In genomic region chr3:126045992-126046786, GRCm38 (mm10) we compare ENCODE assay signal across 11 mouse cellular contexts.
DNase-seq lines count a peak whose midpoint lies in the region; ATAC-seq and TF ChIP-seq lines count a peak whose summit lies in the region.
"Had no signal": no experiment of that assay in that cellular context is flagged by ENCODE, and none has a peak within 500 bp of the region (broad histone marks: within the 10 kb centered on the region; RNA-seq: fewer than 3 reads in every experiment).

No protein-coding gene starts in this region.

- DNase-seq in hindbrain, postnatal 0 days (ENCODE audit: low spot score): peak; percentile 79
- peak; percentile 4 for DNase-seq in 416B (ENCODE audit: low read depth)
- peak; percentile 78 for DNase-seq in NIH3T3 (ENCODE audit: low read depth)
- DNase-seq in T-cell, adult 2 months (ENCODE audit: low spot score): no peak
- no peak for DNase-seq in urinary bladder, postnatal 25 days (ENCODE audit: low spot score)
- DNase-seq: gastrocnemius, postnatal 14 days; spleen, adult 18-20 months had no signal

- H3K4me1 ChIP-seq in hindbrain, postnatal 0 days (ENCODE audit: insufficient read depth, low read length): no peaks in the 10 kb centered on the region
- no peaks in the 10 kb centered on the region for H3K4me1 ChIP-seq in hindbrain, embryonic 13.5 days (replicated peaks)
- no peaks in the 10 kb centered on the region for H3K4me1 ChIP-seq in kidney, embryonic 15.5 days
- H3K4me1 ChIP-seq: neural tube, embryonic 13.5 days had no signal

- no peaks in the 10 kb centered on the region for H3K27me3 ChIP-seq in hindbrain, postnatal 0 days (ENCODE audit: insufficient read depth, low read length)
- H3K27me3 ChIP-seq in hindbrain, embryonic 13.5 days: no peaks in the 10 kb centered on the region
- no peaks in the 10 kb centered on the region for H3K27me3 ChIP-seq in kidney, embryonic 15.5 days
- H3K27me3 ChIP-seq: neural tube, embryonic 13.5 days had no signal

- 61% methylated on average over 9 of the region's 9 CpGs for WGBS in hindbrain, postnatal 0 days
- 72% methylated on average over 9 of the region's 9 CpGs for WGBS in hindbrain, embryonic 13.5 days
- 57% methylated on average over 9 of the region's 9 CpGs for WGBS in kidney, embryonic 15.5 days

- no peak; the same call in 1 of the 2 replicates for ATAC-seq in hindbrain, postnatal 0 days
- no peak for ATAC-seq in hindbrain, embryonic 13.5 days (ENCODE audit: low FRiP score)
- peak; percentile 82 for ATAC-seq in kidney, embryonic 15.5 days (replicated peaks; ENCODE audit: low FRiP score)
- no peak for ATAC-seq in erythroid progenitor cell, adult 5-6 weeks (replicated peaks; ENCODE audit: low FRiP score, poor library complexity, severe bottlenecking)

- H3K36me3 ChIP-seq in hindbrain, postnatal 0 days (ENCODE audit: insufficient read depth, low read length): no peaks in the 10 kb centered on the region
- no peaks in the 10 kb centered on the region for H3K36me3 ChIP-seq in hindbrain, embryonic 13.5 days
- H3K36me3 ChIP-seq in kidney, embryonic 15.5 days: no peaks in the 10 kb centered on the region
- H3K36me3 ChIP-seq: neural tube, embryonic 13.5 days had no signal

- H3K9me3 ChIP-seq in hindbrain, postnatal 0 days (ENCODE audit: low read length): no peaks in the 10 kb centered on the region
- H3K9me3 ChIP-seq in hindbrain, embryonic 13.5 days: no peaks in the 10 kb centered on the region
- no peaks in the 10 kb centered on the region for H3K9me3 ChIP-seq in kidney, embryonic 15.5 days (replicated peaks)
- H3K9me3 ChIP-seq: neural tube, embryonic 13.5 days had no signal

- H3K4me3 ChIP-seq in hindbrain, postnatal 0 days (ENCODE audit: low read length): no peak overlapping the region
- H3K4me3 ChIP-seq in hindbrain, embryonic 13.5 days: no peak overlapping the region
- H3K4me3 ChIP-seq in kidney, embryonic 15.5 days (replicated peaks): no peak overlapping the region
- H3K4me3 ChIP-seq: neural tube, embryonic 13.5 days had no signal

- no peak overlapping the region for H3K27ac ChIP-seq in hindbrain, postnatal 0 days
- H3K27ac ChIP-seq in hindbrain, embryonic 13.5 days: no peak overlapping the region
- no peak overlapping the region for H3K27ac ChIP-seq in kidney, embryonic 15.5 days
- H3K27ac ChIP-seq: neural tube, embryonic 13.5 days had no signal

- no peak overlapping the region for H3K9ac ChIP-seq in hindbrain, postnatal 0 days (replicated peaks; ENCODE audit: low read length)
- no peak overlapping the region for H3K9ac ChIP-seq in hindbrain, embryonic 13.5 days
- H3K9ac ChIP-seq in kidney, embryonic 15.5 days: no peak overlapping the region
- H3K9ac ChIP-seq: neural tube, embryonic 13.5 days had no signal

- TF ChIP-seq CTCF in hindbrain, postnatal 0 days (IDR thresholded peaks at IDR 0.05; ENCODE audit: low read depth): peak; percentile 54

- H3K4me2 ChIP-seq in hindbrain, postnatal 0 days (ENCODE audit: low read depth, low read length): no peak overlapping the region
- no peak overlapping the region for H3K4me2 ChIP-seq in hindbrain, embryonic 13.5 days
- H3K4me2 ChIP-seq in kidney, embryonic 15.5 days: no peak overlapping the region
- H3K4me2 ChIP-seq: neural tube, embryonic 13.5 days had no signal

Comparison
In these comparisons a context has a peak if more than half of its experiments do, and no peak if none do; other contexts are left out.
1. DNase-seq: peak in hindbrain, postnatal 0 days (single experiment), 416B (single experiment) and NIH3T3 (single experiment); none in T-cell, adult 2 months (single experiment) and urinary bladder, postnatal 25 days (single experiment).